Mouse (Mus musculus) liver, adult 2 months (tissue): ENCODE results near the gene Gm10837.

Experiments
- CTCF ChIP-seq: fragments of 200-500 bp; IDR thresholded peaks from 2 replicates; pipeline ENCODE4 v1.5.1; 2011; ENCODE audit warnings: low read depth, low read length, control low read depth
- POLR2A ChIP-seq: fragments of 200-500 bp; IDR thresholded peaks from 2 replicates; pipeline ENCODE4 v1.6.1; 2011; ENCODE audit warnings: low read length, control low read depth; ENCODE audit not compliant: insufficient read depth; ENCODE audit errors: extremely low read depth

DNA sequence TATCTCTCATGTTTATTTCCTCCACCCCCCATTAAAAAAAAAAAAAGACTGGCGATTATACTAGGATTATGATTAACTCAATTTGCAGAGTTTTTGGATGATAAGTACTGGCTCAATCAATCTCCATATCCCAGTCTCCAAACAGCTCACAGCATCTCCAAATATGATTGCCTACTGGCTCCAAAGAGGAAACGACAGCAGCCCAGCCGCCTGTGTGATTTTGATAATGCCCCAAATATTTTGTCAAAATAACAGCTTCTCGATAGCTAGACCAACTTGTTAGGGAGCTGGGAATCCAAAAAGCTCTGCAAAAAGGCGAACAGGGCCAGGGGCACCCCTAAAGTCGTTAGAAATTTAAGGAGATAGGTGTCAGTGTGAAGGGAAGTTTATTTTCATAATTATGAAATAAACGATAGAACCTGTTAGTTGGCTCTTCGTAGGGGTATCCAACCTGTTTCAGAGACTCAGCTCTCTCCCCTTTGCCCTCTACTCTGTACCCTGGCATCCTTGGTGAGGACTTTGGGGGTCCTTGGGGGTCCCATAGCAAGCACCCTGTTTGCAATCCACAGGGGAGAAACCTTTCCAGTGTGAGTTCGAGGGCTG lies 12.3 kb upstream of the Gm10837 start:
- no peak for TF ChIP-seq CTCF
- TF ChIP-seq POLR2A, result no peak
